In genomic region chr14:32627271-32627670, GRCm38 (mm10) we compare ENCODE assay signal across 26 mouse cellular contexts. TPM values are rescaled to one million over a fixed set of nuclear protein-coding genes. Genes with fewer than 3 reads are reported as not detected.
DNase-seq lines count a peak whose midpoint lies in the region; ATAC-seq and TF ChIP-seq lines count a peak whose summit lies in the region.
"Had no signal": no experiment of that assay in that cellular context is flagged by ENCODE, and none has a peak within 500 bp of the region (broad histone marks: within the 10 kb centered on the region; RNA-seq: fewer than 3 reads in every experiment).

No protein-coding gene starts in this region.

- no peak for TF ChIP-seq CTCF in forebrain, postnatal 0 days (IDR thresholded peaks at IDR 0.05; ENCODE audit: low read depth)
- no peak for TF ChIP-seq CTCF in kidney, adult 2 months (conservative IDR thresholded peaks at IDR 0.05; ENCODE audit: insufficient read depth, insufficient read length, low read depth, low read length)
- no peak for TF ChIP-seq CTCF in midbrain, postnatal 0 days (IDR thresholded peaks at IDR 0.05)

- H3K36me3 ChIP-seq in forebrain, postnatal 0 days (ENCODE audit: insufficient read depth), result no peaks in the 10 kb centered on the region
- H3K36me3 ChIP-seq in forebrain, embryonic 13.5 days (ENCODE audit: poor library complexity, severe bottlenecking), result no peaks in the 10 kb centered on the region
- no peaks in the 10 kb centered on the region for H3K36me3 ChIP-seq in kidney, adult 2 months (ENCODE audit: control insufficient read depth, insufficient read depth, low read length)
- no peaks in the 10 kb centered on the region for H3K36me3 ChIP-seq in midbrain, postnatal 0 days (ENCODE audit: insufficient read depth, low read length)
- H3K36me3 ChIP-seq in midbrain, embryonic 14.5 days (ENCODE audit: control insufficient read depth, insufficient read depth, low read length), result no peaks in the 10 kb centered on the region
- H3K36me3 ChIP-seq: embryonic facial prominence, embryonic 12.5 days; embryonic facial prominence, embryonic 15.5 days; forebrain, embryonic 12.5 days; heart, embryonic 12.5 days; heart, embryonic 15.5 days; hindbrain, embryonic 10.5 days; hindbrain, embryonic 13.5 days had no signal

- ATAC-seq in forebrain, postnatal 0 days, result no peak
- no peak for ATAC-seq in forebrain, embryonic 13.5 days
- no peak for ATAC-seq in midbrain, postnatal 0 days (ENCODE audit: low FRiP score)
- no peak for ATAC-seq in midbrain, embryonic 14.5 days (ENCODE audit: low FRiP score, low TSS enrichment)
- ATAC-seq: activated CD4-positive, CD25-positive, alpha-beta regulatory T cell, adult 4 months had no signal

- WGBS in forebrain, postnatal 0 days, result 44% methylated on average over 2 of the region's 2 CpGs
- WGBS in forebrain, embryonic 13.5 days, result 33% methylated on average over 2 of the region's 2 CpGs
- 15% methylated on average over 2 of the region's 2 CpGs for WGBS in kidney, adult 2 months
- WGBS in midbrain, postnatal 0 days, result 39% methylated on average over 2 of the region's 2 CpGs
- 35% methylated on average over 2 of the region's 2 CpGs for WGBS in midbrain, embryonic 14.5 days

- no peak overlapping the region for H3K9ac ChIP-seq in forebrain, postnatal 0 days
- H3K9ac ChIP-seq in forebrain, embryonic 13.5 days, result no peak overlapping the region
- H3K9ac ChIP-seq in midbrain, postnatal 0 days (replicated peaks; ENCODE audit: low read length, poor library complexity, severe bottlenecking), result no peak overlapping the region
- H3K9ac ChIP-seq in midbrain, embryonic 14.5 days (replicated peaks; ENCODE audit: low read length), result no peak overlapping the region
- H3K9ac ChIP-seq: embryonic facial prominence, embryonic 12.5 days; embryonic facial prominence, embryonic 15.5 days; forebrain, embryonic 12.5 days; heart, embryonic 12.5 days; heart, embryonic 15.5 days; hindbrain, embryonic 13.5 days had no signal

- H3K4me2 ChIP-seq in forebrain, postnatal 0 days (ENCODE audit: low read depth), result no peak overlapping the region
- H3K4me2 ChIP-seq in forebrain, embryonic 13.5 days, result no peak overlapping the region
- H3K4me2 ChIP-seq in midbrain, postnatal 0 days (ENCODE audit: low read depth, low read length, poor library complexity, severe bottlenecking), result no peak overlapping the region
- no peak overlapping the region for H3K4me2 ChIP-seq in midbrain, embryonic 14.5 days (ENCODE audit: low read length)
- H3K4me2 ChIP-seq: embryonic facial prominence, embryonic 12.5 days; embryonic facial prominence, embryonic 15.5 days; forebrain, embryonic 12.5 days; heart, embryonic 12.5 days; heart, embryonic 15.5 days; hindbrain, embryonic 13.5 days had no signal

- H3K4me1 ChIP-seq in forebrain, postnatal 0 days (ENCODE audit: insufficient read depth), result no peaks in the 10 kb centered on the region
- no peaks in the 10 kb centered on the region for H3K4me1 ChIP-seq in forebrain, embryonic 13.5 days
- H3K4me1 ChIP-seq in kidney, adult 2 months (ENCODE audit: control insufficient read depth, insufficient read depth, low read length), result no peaks in the 10 kb centered on the region
- H3K4me1 ChIP-seq in midbrain, postnatal 0 days (ENCODE audit: insufficient read depth, low read length), result no peaks in the 10 kb centered on the region
- H3K4me1 ChIP-seq in midbrain, embryonic 14.5 days (ENCODE audit: control insufficient read depth, insufficient read depth, low read length), result no peaks in the 10 kb centered on the region
- H3K4me1 ChIP-seq: embryonic facial prominence, embryonic 12.5 days; embryonic facial prominence, embryonic 15.5 days; forebrain, embryonic 12.5 days; heart, embryonic 12.5 days; heart, embryonic 15.5 days had no signal

- no peak for TF ChIP-seq POLR2A in kidney, adult 2 months (IDR thresholded peaks at IDR 0.05; ENCODE audit: low read depth, low read length)

- H3K4me3 ChIP-seq in forebrain, postnatal 0 days (ENCODE audit: low read depth, low read length), result no peak overlapping the region
- H3K4me3 ChIP-seq in forebrain, embryonic 13.5 days, result no peak overlapping the region
- no peak overlapping the region for H3K4me3 ChIP-seq in kidney, adult 2 months (ENCODE audit: insufficient read depth, low read depth, low read length)
- H3K4me3 ChIP-seq in midbrain, postnatal 0 days (ENCODE audit: low read depth, low read length), result no peak overlapping the region
- no peak overlapping the region for H3K4me3 ChIP-seq in midbrain, embryonic 14.5 days (replicated peaks; ENCODE audit: low read depth, low read length)
- H3K4me3 ChIP-seq: embryonic facial prominence, embryonic 12.5 days; embryonic facial prominence, embryonic 15.5 days; forebrain, embryonic 12.5 days; heart, embryonic 12.5 days; heart, embryonic 15.5 days; hindbrain, embryonic 10.5 days; hindbrain, embryonic 13.5 days had no signal

- peak; percentile 76 to 83 for DNase-seq in cerebellum, postnatal 10 days
- DNase-seq in cerebellum, adult 11 months, result no peak
- DNase-seq in forebrain, postnatal 0 days, result peak; percentile 19
- peak; percentile 30 for DNase-seq in kidney, postnatal 10 days
- no peak for DNase-seq in kidney, adult 2 months
- DNase-seq in midbrain, postnatal 0 days (ENCODE audit: low spot score), result peak; percentile 57
- DNase-seq in midbrain, embryonic 14.5 days, result no peak
- DNase-seq: adrenal gland, adult 8-10 months; adrenal gland, postnatal 25 days; cerebellum, adult 2 months; gastrocnemius, postnatal 25 days; heart, adult 18-20 months; heart, postnatal 36 days had no signal

- no peaks in the 10 kb centered on the region for H3K9me3 ChIP-seq in forebrain, postnatal 0 days (ENCODE audit: low read length)
- no peaks in the 10 kb centered on the region for H3K9me3 ChIP-seq in forebrain, embryonic 13.5 days (replicated peaks)
- no peaks in the 10 kb centered on the region for H3K9me3 ChIP-seq in midbrain, postnatal 0 days (ENCODE audit: low read length)
- no peaks in the 10 kb centered on the region for H3K9me3 ChIP-seq in midbrain, embryonic 14.5 days (ENCODE audit: control insufficient read depth, low read length)
- H3K9me3 ChIP-seq: embryonic facial prominence, embryonic 12.5 days; embryonic facial prominence, embryonic 15.5 days; forebrain, embryonic 12.5 days; heart, embryonic 12.5 days; heart, embryonic 15.5 days; hindbrain, embryonic 10.5 days; hindbrain, embryonic 13.5 days had no signal

- no peak overlapping the region for H3K27ac ChIP-seq in forebrain, postnatal 0 days (ENCODE audit: low read depth, low read length)
- H3K27ac ChIP-seq in forebrain, embryonic 13.5 days, result no peak overlapping the region
- H3K27ac ChIP-seq in kidney, adult 2 months (ENCODE audit: insufficient read depth, low read depth, low read length), result no peak overlapping the region
- no peak overlapping the region for H3K27ac ChIP-seq in midbrain, postnatal 0 days (ENCODE audit: low read depth, low read length)
- no peak overlapping the region for H3K27ac ChIP-seq in midbrain, embryonic 14.5 days (replicated peaks; ENCODE audit: low read depth, low read length)
- H3K27ac ChIP-seq: embryonic facial prominence, embryonic 12.5 days; embryonic facial prominence, embryonic 15.5 days; forebrain, embryonic 12.5 days; heart, embryonic 15.5 days; hindbrain, embryonic 10.5 days; hindbrain, embryonic 13.5 days had no signal

- no peaks in the 10 kb centered on the region for H3K27me3 ChIP-seq in forebrain, postnatal 0 days (ENCODE audit: insufficient read depth, low read length)
- no peaks in the 10 kb centered on the region for H3K27me3 ChIP-seq in forebrain, embryonic 13.5 days
- H3K27me3 ChIP-seq in kidney, adult 2 months (replicated peaks; ENCODE audit: control insufficient read depth, insufficient read depth, low read length), result no peaks in the 10 kb centered on the region
- no peaks in the 10 kb centered on the region for H3K27me3 ChIP-seq in midbrain, postnatal 0 days (ENCODE audit: insufficient read depth, low read length)
- H3K27me3 ChIP-seq in midbrain, embryonic 14.5 days (ENCODE audit: control insufficient read depth, insufficient read depth, low read length), result no peaks in the 10 kb centered on the region
- H3K27me3 ChIP-seq: embryonic facial prominence, embryonic 12.5 days; embryonic facial prominence, embryonic 15.5 days; forebrain, embryonic 12.5 days; heart, embryonic 15.5 days; hindbrain, embryonic 13.5 days had no signal

RNA-seq across cellular contexts. Expression of gene Prrxl1, which starts 28.1 kb away (rescaled TPM):
- total RNA-seq in forebrain, postnatal 0 days (2014; rRNA removed), result 0.05 and 0.23 TPM in 2 replicates
- polyA plus RNA-seq in forebrain, postnatal 0 days (2015; fragmentation: Nextera tagmentation; extraction: Ambion mirVana), result 0.10 and 0.13 TPM in 2 replicates
- 0.22 and 0.54 TPM in 2 replicates for polyA plus RNA-seq in forebrain, embryonic 13.5 days (2015; fragmentation: Nextera tagmentation; extraction: Ambion mirVana)
- polyA plus RNA-seq in kidney, adult 2 months (2012; rRNA removed), result not detected in 2 replicates
- total RNA-seq in midbrain, postnatal 0 days (2014; rRNA removed), result 1.8 and 3.8 TPM in 2 replicates
- 0.60 and 0.79 TPM in 2 replicates for polyA plus RNA-seq in midbrain, postnatal 0 days (2015; fragmentation: Nextera tagmentation; extraction: Ambion mirVana)
- 3.2 and 4.9 TPM in 2 replicates for polyA plus RNA-seq in midbrain, embryonic 14.5 days (2014; fragmentation: Nextera tagmentation; extraction: Ambion mirVana)
- total RNA-seq: common myeloid progenitor, adult 5-6 weeks; gastrocnemius, adult 8-10 months; gastrocnemius, postnatal 25 days; heart, adult 18-20 months; heart, postnatal 10 days; heart, postnatal 36 days had no signal
- polyA plus RNA-seq: activated CD4-positive, CD25-positive, alpha-beta regulatory T cell, adult 4 months; gonadal fat pad, adult 2 months; heart, embryonic 12.5 days had no signal

RNA-seq across cellular contexts. Expression of gene 3425401B19Rik, which starts 57.8 kb away (rescaled TPM):
- under 0.01 TPM in 1 of 2 replicates, not detected in the other for total RNA-seq in forebrain, postnatal 0 days (2014; rRNA removed)
- polyA plus RNA-seq in forebrain, postnatal 0 days (2015; fragmentation: Nextera tagmentation; extraction: Ambion mirVana), result not detected in 2 replicates
- not detected in 2 replicates for polyA plus RNA-seq in forebrain, embryonic 13.5 days (2015; fragmentation: Nextera tagmentation; extraction: Ambion mirVana)
- 0.86 TPM in 1 of 2 replicates, not detected in the other for polyA plus RNA-seq in kidney, adult 2 months (2012; rRNA removed)
- 0.05 and 0.33 TPM in 2 replicates for total RNA-seq in midbrain, postnatal 0 days (2014; rRNA removed)
- polyA plus RNA-seq in midbrain, postnatal 0 days (2015; fragmentation: Nextera tagmentation; extraction: Ambion mirVana), result 0.04 and 0.17 TPM in 2 replicates
- not detected in 2 replicates for polyA plus RNA-seq in midbrain, embryonic 14.5 days (2014; fragmentation: Nextera tagmentation; extraction: Ambion mirVana)
- total RNA-seq: common myeloid progenitor, adult 5-6 weeks had no signal
- polyA plus RNA-seq: activated CD4-positive, CD25-positive, alpha-beta regulatory T cell, adult 4 months; forebrain, embryonic 12.5 days had no signal

Comparison
In these comparisons a context has a peak if more than half of its experiments do, and no peak if none do; other contexts are left out.
1. DNase-seq: peak in cerebellum, postnatal 10 days (2 of 2), forebrain, postnatal 0 days (single experiment), kidney, postnatal 10 days (single experiment) and midbrain, postnatal 0 days (single experiment); none in cerebellum, adult 11 months (single experiment), kidney, adult 2 months (single experiment) and midbrain, embryonic 14.5 days (single experiment).